ENCODE assay signal across 14 mouse cellular contexts in the genomic region with DNA sequence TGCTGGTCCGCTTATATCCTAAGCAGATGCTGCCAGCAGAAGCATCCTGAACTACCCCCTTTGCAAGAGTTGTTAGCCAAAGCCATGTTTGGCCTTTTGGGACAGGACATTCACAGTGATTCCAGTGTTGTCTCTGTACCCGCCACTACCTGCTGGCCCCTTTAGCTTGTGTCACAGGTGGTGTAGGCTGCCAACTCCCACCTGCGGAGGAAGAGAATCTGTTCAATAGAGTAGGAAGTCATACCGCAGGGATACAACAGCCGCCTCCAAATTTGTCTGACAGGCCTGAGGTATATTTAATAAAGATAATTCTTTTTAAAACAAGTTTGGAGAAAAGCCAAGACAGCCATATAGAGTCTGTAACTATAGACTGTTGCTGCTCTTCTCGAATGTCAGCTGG. TPM values are rescaled to one million over a fixed set of nuclear protein-coding genes. Genes with fewer than 3 reads are reported as not detected.
"Had no signal": no experiment of that assay in that cellular context is flagged by ENCODE, and none has a peak within 500 bp of the region (broad histone marks: within the 10 kb centered on the region; RNA-seq: fewer than 3 reads in every experiment).

No protein-coding gene starts in this region.

- DNase-seq: kidney, postnatal 25 days; layer of hippocampus, postnatal 36 days; liver; lung, adult 18-20 months; lung, postnatal 36 days; retina, postnatal 1 day; right cerebral cortex, postnatal 25 days; thymus, adult 18-20 months; thymus, postnatal 36 days had no signal

- ATAC-seq: liver, embryonic 12.5 days; midbrain, embryonic 13.5 days; midbrain, embryonic 16.5 days had no signal

RNA-seq across cellular contexts. Expression of gene Tpo, which starts 45.5 kb away (rescaled TPM):
- total RNA-seq: monocyte, adult 5-6 weeks; neutrophil, adult 5-6 weeks had no signal
